Mouse (Mus musculus) heart, embryonic 10.5 days (tissue): ENCODE measurements at regions not wholly inside any gene's neighbourhood (a gene's known extent, or its start where the extent isn't known, plus 50 kb on each side); places are given as distances from the start of the nearest gene placed in this dataset.

Experiments used
- DNase-seq: peaks from one replicate; pipeline ENCODE4 v3.0.0-alpha.2; 2017; ENCODE audit warnings: low spot score
- H3K27ac ChIP-seq: fragments of 300-500 bp; sonication (generic); 2 replicates; pipeline ENCODE4 v1.5.1; 2016; ENCODE audit warnings: mild to moderate bottlenecking
- H3K27me3 ChIP-seq: fragments of 300-500 bp; sonication (generic); 2 replicates; pipeline ENCODE4 v1.6.1; 2016; ENCODE audit warnings: mild to moderate bottlenecking; ENCODE audit not compliant: poor library complexity, insufficient read depth, severe bottlenecking
- H3K36me3 ChIP-seq: fragments of 300-500 bp; sonication (generic); 2 replicates; pipeline ENCODE4 v1.6.1; 2016; ENCODE audit warnings: mild to moderate bottlenecking, moderate library complexity
- H3K4me1 ChIP-seq: fragments of 300-500 bp; sonication (generic); 2 replicates; pipeline ENCODE4 v1.6.1; 2016; ENCODE audit warnings: mild to moderate bottlenecking
- H3K4me3 ChIP-seq: fragments of 300-500 bp; sonication (generic); 2 replicates; pipeline ENCODE4 v1.5.1; 2016; ENCODE audit warnings: mild to moderate bottlenecking, moderate library complexity
- H3K9me3 ChIP-seq: fragments of 300-500 bp; sonication (generic); 2 replicates; pipeline ENCODE4 v1.6.1; 2016; ENCODE audit warnings: mild to moderate bottlenecking, moderate library complexity
- WGBS: fragments of 180-500 bp; shearing (Covaris S2); methylation state at CpG from one replicate; pipeline ENCODE4 v1.1.7; 2016; 5-methylcytosine and 5-hydroxymethylcytosine counted together

DNA sequence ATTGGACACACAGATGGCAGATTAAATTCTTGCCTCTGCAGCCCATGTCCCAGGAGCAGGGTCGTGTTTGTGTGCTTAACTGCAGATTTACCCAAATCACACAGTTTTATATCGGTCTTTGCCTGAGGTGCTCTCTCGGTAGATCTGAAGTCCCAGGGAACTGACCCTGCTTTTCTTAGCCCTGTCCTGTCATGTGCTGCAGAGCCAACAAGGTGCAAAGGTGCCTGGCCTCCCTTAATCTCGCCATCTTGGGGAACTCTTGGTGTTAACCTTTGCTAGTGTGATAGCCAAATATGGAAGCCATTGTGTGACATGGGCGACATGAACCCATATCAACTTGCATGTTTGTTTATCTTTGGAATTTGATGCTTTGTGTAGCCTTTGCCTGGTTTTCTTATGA lies 107.1 kb upstream of the Lyplal1 start:
- DNase-seq = no peak
- Histone ChIP-seq H3K36me3 (no peaks in the 10 kb centered on the region), H3K4me3 (no peak overlapping the region), H3K4me1 (peaks cover 14% of the 10 kb centered on the region), H3K27me3 (no peaks in the 10 kb centered on the region), H3K9me3 (no peaks in the 10 kb centered on the region), H3K27ac (peak overlapping the region; percentile 67)
- 41% methylated on average over 5 of the region's 5 CpGs for WGBS

- Histone ChIP-seq H3K27me3 (no peaks in the 10 kb centered on the region), H3K4me3 (no peak overlapping the region; the same call in 1 of the 2 replicates), H3K36me3 (no peaks in the 10 kb centered on the region), H3K9me3 (no peaks in the 10 kb centered on the region), H3K27ac (peak overlapping the region; percentile 67), H3K4me1 (peaks cover 14% of the 10 kb centered on the region)
- WGBS = 25% methylated on average over 7 of the region's 7 CpGs
- DNase-seq = no peak
Measured at GRCm38 (mm10) chr1:186223417-186223816, 106.3 kb upstream of the Lyplal1 start.

GRCm38 (mm10) chr1:186218995-186219394 lies 101.9 kb upstream of the Lyplal1 start:
- WGBS = 87% methylated on average over 4 of the region's 4 CpGs
- Histone ChIP-seq H3K9me3 (no peaks in the 10 kb centered on the region), H3K27ac (no peak overlapping the region), H3K4me1 (peaks cover 10% of the 10 kb centered on the region), H3K4me3 (no peak overlapping the region), H3K36me3 (0 out of 2 replicates have a peak, but pooled peaks cover 4% of the 10 kb centered on the region), H3K27me3 (no peaks in the 10 kb centered on the region)
- DNase-seq = no peak

DNA sequence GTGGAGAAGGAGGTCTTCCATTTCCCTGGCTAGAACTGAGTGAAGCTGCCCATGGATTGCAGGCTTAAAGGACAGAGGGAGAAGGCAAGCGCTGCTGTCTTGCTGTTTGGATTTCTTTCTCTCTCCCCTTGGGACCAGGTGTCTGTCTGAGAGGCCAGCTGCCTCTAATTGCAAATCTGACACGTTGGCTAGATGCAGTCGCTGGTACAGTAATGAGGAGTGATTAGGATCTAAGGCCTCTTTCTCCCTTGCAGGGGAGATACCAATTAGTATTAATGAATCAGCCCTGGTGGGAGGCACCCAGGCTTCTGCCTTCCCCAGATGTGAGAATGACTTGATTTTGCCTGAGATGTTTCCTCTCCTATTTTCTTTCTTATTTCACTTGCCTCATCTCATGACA lies 100.1 kb upstream of the Lyplal1 start:
- Histone ChIP-seq H3K27ac (no peak overlapping the region), H3K9me3 (no peaks in the 10 kb centered on the region), H3K27me3 (no peaks in the 10 kb centered on the region), H3K4me3 (no peak overlapping the region), H3K4me1 (no peaks in the 10 kb centered on the region), H3K36me3 (0 out of 2 replicates have a peak, but pooled peaks cover 5% of the 10 kb centered on the region)
- DNase-seq = no peak
- 17% methylated on average over 3 of the region's 3 CpGs for WGBS

GRCm38 (mm10) chr1:186204151-186204550 lies 87.0 kb upstream of the Lyplal1 start:
- Histone ChIP-seq H3K27me3 (no peaks in the 10 kb centered on the region), H3K36me3 (no peaks in the 10 kb centered on the region), H3K9me3 (no peaks in the 10 kb centered on the region), H3K27ac (no peak overlapping the region), H3K4me1 (no peaks in the 10 kb centered on the region), H3K4me3 (no peak overlapping the region)
- WGBS = 52% methylated on average over 1 of the region's 1 CpGs
- no peak for DNase-seq

DNA sequence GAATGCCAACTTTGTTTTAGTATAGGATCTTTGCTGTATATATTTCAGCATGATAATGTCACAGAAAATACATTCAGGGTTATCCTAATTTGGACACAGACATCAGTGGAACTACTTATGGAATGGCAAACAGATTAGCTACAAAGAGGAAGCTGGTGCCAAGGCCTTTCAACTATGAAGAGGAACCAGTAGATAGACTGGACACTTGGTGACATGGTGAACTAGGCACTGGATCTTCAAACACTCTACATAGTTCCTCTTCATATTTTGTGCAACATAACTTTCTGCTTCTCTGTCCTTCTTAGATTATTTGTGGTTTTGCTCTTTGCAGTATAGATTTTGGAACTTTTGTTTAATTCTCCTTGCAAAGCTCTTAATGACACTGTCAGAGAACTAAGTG lies 85.4 kb upstream of the Lyplal1 start:
- DNase-seq = no peak
- Histone ChIP-seq H3K9me3 (no peaks in the 10 kb centered on the region), H3K4me1 (no peaks in the 10 kb centered on the region), H3K27me3 (no peaks in the 10 kb centered on the region), H3K27ac (no peak overlapping the region), H3K36me3 (no peaks in the 10 kb centered on the region), H3K4me3 (no peak overlapping the region)

DNA sequence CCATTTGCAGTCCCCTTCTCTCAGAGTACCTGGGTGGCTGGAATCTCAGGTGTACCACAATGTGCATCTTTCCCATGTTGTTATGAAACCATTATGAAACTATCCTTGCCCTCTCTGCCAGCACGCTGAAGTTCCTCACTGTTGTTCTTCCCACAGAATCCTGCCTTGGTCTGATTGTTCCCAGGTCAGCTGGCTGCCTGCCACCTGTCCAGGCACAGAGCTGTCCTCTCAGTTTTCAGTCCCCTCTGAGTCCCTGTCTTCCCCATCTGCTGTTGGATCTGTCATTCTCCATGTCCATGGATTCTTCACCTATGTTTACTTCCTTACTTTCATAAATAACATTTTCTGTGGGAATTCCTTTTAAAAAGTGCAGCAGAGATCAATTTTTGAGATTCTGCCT lies 81.3 kb upstream of the Lyplal1 start:
- no peaks in the 10 kb centered on the region for H3K27me3 ChIP-seq
- DNase-seq = no peak
- no peaks in the 10 kb centered on the region for H3K36me3 ChIP-seq
- no peak overlapping the region for H3K4me3 ChIP-seq
- H3K4me1 ChIP-seq = no peaks in the 10 kb centered on the region
- H3K27ac ChIP-seq = no peak overlapping the region
- 72% methylated on average over 1 of the region's 1 CpGs for WGBS
- H3K9me3 ChIP-seq = no peaks in the 10 kb centered on the region

- WGBS = 75% methylated on average over 2 of the region's 2 CpGs
- Histone ChIP-seq H3K27ac (no peak overlapping the region), H3K27me3 (no peaks in the 10 kb centered on the region), H3K4me1 (no peaks in the 10 kb centered on the region), H3K9me3 (no peaks in the 10 kb centered on the region), H3K4me3 (no peak overlapping the region), H3K36me3 (no peaks in the 10 kb centered on the region)
- no peak for DNase-seq
Measured at GRCm38 (mm10) chr1:186197057-186197456, 79.9 kb upstream of the Lyplal1 start.

- no peak overlapping the region for H3K27ac ChIP-seq
- no peak for DNase-seq
- H3K27me3 ChIP-seq = no peaks in the 10 kb centered on the region
- H3K4me1 ChIP-seq = no peaks in the 10 kb centered on the region
- 85% methylated on average over 11 of the region's 11 CpGs for WGBS
- H3K9me3 ChIP-seq = no peaks in the 10 kb centered on the region
- no peaks in the 10 kb centered on the region for H3K36me3 ChIP-seq
- no peak overlapping the region for H3K4me3 ChIP-seq
Measured at GRCm38 (mm10) chr1:186189390-186189789, 72.3 kb upstream of the Lyplal1 start.

- Histone ChIP-seq H3K9me3 (no peaks in the 10 kb centered on the region), H3K4me1 (peaks cover 17% of the 10 kb centered on the region), H3K36me3 (no peaks in the 10 kb centered on the region), H3K27ac (no peak overlapping the region), H3K27me3 (no peaks in the 10 kb centered on the region), H3K4me3 (no peak overlapping the region)
- 84% methylated on average over 5 of the region's 5 CpGs for WGBS
- DNase-seq = no peak
Measured at GRCm38 (mm10) chr1:186187372-186187771, 70.3 kb upstream of the Lyplal1 start.

DNA sequence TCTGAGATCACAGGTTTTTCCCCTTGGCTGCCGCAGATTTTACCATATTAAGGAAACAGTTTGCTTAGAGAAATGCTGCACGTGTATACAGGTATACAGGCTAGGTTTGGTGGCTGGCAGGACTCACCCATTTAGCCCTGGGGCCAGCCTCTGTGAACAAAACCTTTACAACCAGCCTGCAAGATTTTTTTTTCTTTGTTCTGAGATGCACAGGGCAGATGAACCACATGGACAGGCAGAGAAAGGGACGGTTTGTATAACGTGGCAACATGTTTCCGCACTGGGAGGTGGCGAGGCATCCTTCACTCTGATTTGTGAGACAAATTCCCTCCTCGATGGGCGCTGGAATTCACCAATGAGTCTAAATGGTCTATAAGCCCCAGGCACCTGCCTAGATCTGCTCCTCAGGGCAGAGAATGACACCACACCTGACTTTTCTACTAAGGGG lies 66.1 kb upstream of the Lyplal1 start:
- 78% methylated on average over 8 of the region's 8 CpGs for WGBS
- Histone ChIP-seq H3K4me1 (peaks cover 17% of the 10 kb centered on the region), H3K9me3 (no peaks in the 10 kb centered on the region), H3K36me3 (no peaks in the 10 kb centered on the region), H3K4me3 (no peak overlapping the region), H3K27me3 (no peaks in the 10 kb centered on the region), H3K27ac (peak overlapping the region; percentile 64)
- no peak for DNase-seq

- DNase-seq = no peak
- H3K4me3 ChIP-seq = no peak overlapping the region
- H3K27me3 ChIP-seq = no peaks in the 10 kb centered on the region
- WGBS = 57% methylated on average over 23 of the region's 23 CpGs
- H3K4me1 ChIP-seq = peaks cover 17% of the 10 kb centered on the region
- no peaks in the 10 kb centered on the region for H3K36me3 ChIP-seq
- H3K27ac ChIP-seq = peak overlapping the region; percentile 62
- no peaks in the 10 kb centered on the region for H3K9me3 ChIP-seq
Measured at GRCm38 (mm10) chr1:186182498-186183203, 65.5 kb upstream of the Lyplal1 start.

DNA sequence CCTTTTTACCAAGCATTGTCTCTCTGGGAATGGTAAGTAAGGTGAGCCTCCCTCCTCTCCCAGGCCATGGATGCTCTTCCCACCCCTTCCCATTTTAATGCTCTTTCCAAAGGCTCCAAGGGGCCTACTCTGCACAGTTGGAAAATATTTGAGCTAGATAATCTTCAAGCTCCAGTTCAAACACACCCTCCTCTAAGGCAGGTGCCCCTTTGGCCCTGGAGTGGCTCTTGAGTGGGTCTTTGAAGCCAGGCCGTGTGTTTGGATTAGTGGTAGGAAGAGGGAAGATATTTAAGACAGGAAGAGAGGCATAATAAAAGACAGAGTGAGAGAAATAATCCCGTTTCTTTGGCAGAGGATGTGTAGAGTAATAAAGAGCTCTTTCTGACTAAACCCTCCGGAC lies 59.9 kb upstream of the Lyplal1 start:
- WGBS = 62% methylated on average over 3 of the region's 3 CpGs
- no peak for DNase-seq

More for the DNA sequence above, 59.9 kb upstream of the Lyplal1 start:
- 0 out of 2 replicates have a peak, but pooled peaks cover 5% of the 10 kb centered on the region for H3K9me3 ChIP-seq
- no peaks in the 10 kb centered on the region for H3K36me3 ChIP-seq
- no peak overlapping the region for H3K27ac ChIP-seq
- no peaks in the 10 kb centered on the region for H3K27me3 ChIP-seq
- H3K4me1 ChIP-seq = no peaks in the 10 kb centered on the region
- H3K4me3 ChIP-seq = no peak overlapping the region
